Mouse (Mus musculus) CH12.LX (cell line): Measurements from ENCODE around the gene Rdh16. TPM values are rescaled to one million over a fixed set of nuclear protein-coding genes. Genes with fewer than 3 reads are reported as not detected.
"Not testable (repeated sequence)": the region's sequence is repeated elsewhere in the genome, so short reads cannot be mapped to it uniquely, and the experiment has no call there.

Experiments
- DNase-seq: peaks from one replicate; pipeline ENCODE4 v3.0.0-alpha.2; 2013; ENCODE audit errors: extremely low read depth
- H3K27ac ChIP-seq: 2 replicates; pipeline ENCODE4 v1.5.1; 2012; ENCODE audit warnings: low read depth, mild to moderate bottlenecking, control low read depth, moderate library complexity; ENCODE audit not compliant: insufficient read depth
- H3K27me3 ChIP-seq: replicated peaks from 2 replicates; pipeline ENCODE3; 2012; ENCODE audit warnings: inconsistent platforms
- H3K36me3 ChIP-seq, 2 experiments: replicated peaks in 1 of 2; 2 replicates each; pipeline versions ENCODE3 to v1.6.1; 2012; ENCODE audit warnings: inconsistent platforms in 1 of 2, low read length in 1 of 2, mild to moderate bottlenecking in 1 of 2, mixed read lengths in 1 of 2, moderate library complexity in 1 of 2; ENCODE audit not compliant: control insufficient read depth in 1 of 2, insufficient read depth in 1 of 2
- H3K4me1 ChIP-seq, 2 experiments: 2 replicates each; pipeline ENCODE4 v1.6.1; 2012; ENCODE audit warnings: inconsistent platforms in 1 of 2, moderate library complexity in 1 of 2; ENCODE audit not compliant: insufficient read depth in 2 of 2, control insufficient read depth in 1 of 2
- H3K4me2 ChIP-seq: 2 replicates; pipeline ENCODE4 v1.6.1; 2012; ENCODE audit warnings: low read depth, mild to moderate bottlenecking, control low read depth; ENCODE audit not compliant: poor library complexity, insufficient read depth, severe bottlenecking
- H3K4me3 ChIP-seq, 3 experiments: fragments of 150-350 bp in 1 of 3; sonication (generic) in 1 of 3; replicated peaks in 1 of 3; 2 replicates each; pipeline versions ENCODE3 to v1.5.1; 2011 to 2012; ENCODE audit warnings: low read depth in 2 of 3, low read length in 2 of 3, mild to moderate bottlenecking in 2 of 3, moderate library complexity in 2 of 3, control low read depth in 1 of 3, improper control_type of control experiment in 1 of 3, inconsistent platforms in 1 of 3, mixed read lengths in 1 of 3; ENCODE audit not compliant: poor library complexity in 1 of 3
- H3K79me2 ChIP-seq: replicated peaks from 2 replicates; pipeline ENCODE4 v1.6.1; 2012; ENCODE audit warnings: mild to moderate bottlenecking, moderate library complexity; ENCODE audit not compliant: control insufficient read depth, poor library complexity, insufficient read depth, severe bottlenecking; ENCODE audit errors: extremely low read depth
- H3K9ac ChIP-seq: 2 replicates; pipeline ENCODE4 v1.6.1; 2012; ENCODE audit warnings: low read depth, mild to moderate bottlenecking, control low read depth, moderate library complexity; ENCODE audit not compliant: insufficient read depth
- H3K9me3 ChIP-seq: replicated peaks from 2 replicates; pipeline ENCODE3; 2012; ENCODE audit warnings: low read length, inconsistent platforms, mixed read lengths
- BHLHE40 ChIP-seq: IDR thresholded peaks from 2 replicates; pipeline ENCODE4 v1.6.1; 2011; ENCODE audit warnings: mild to moderate bottlenecking, low read depth, low read length, improper control_type of control experiment
- CHD1 ChIP-seq: IDR thresholded peaks from 2 replicates; pipeline ENCODE4 v1.6.1; 2012; ENCODE audit warnings: low read depth, low read length, improper control_type of control experiment, inconsistent platforms
- CHD2 ChIP-seq: IDR thresholded peaks from 2 replicates; pipeline ENCODE4 v1.6.1; 2011; ENCODE audit warnings: low read length, improper control_type of control experiment
- ELF1 ChIP-seq: IDR thresholded peaks from 2 replicates; pipeline ENCODE4 v1.6.1; 2014; ENCODE audit warnings: low read depth, mild to moderate bottlenecking, inconsistent platforms, low read length, improper control_type of control experiment
- ETS1 ChIP-seq: conservative IDR thresholded peaks from 2 replicates; pipeline ENCODE4 v1.6.1; 2012; ENCODE audit warnings: low read depth, mild to moderate bottlenecking, inconsistent platforms, low read length, improper control_type of control experiment, moderate library complexity
- MAFK ChIP-seq: IDR thresholded peaks from 2 replicates; pipeline ENCODE4 v1.6.1; 2011; ENCODE audit warnings: low read length, improper control_type of control experiment; ENCODE audit not compliant: insufficient replicate concordance
- MAX ChIP-seq: IDR thresholded peaks from 2 replicates; pipeline ENCODE4 v1.6.1; 2011; ENCODE audit warnings: low read length, improper control_type of control experiment
- MAZ ChIP-seq: IDR thresholded peaks from 2 replicates; pipeline ENCODE4 v1.6.1; 2012; ENCODE audit warnings: low read depth, mild to moderate bottlenecking, inconsistent platforms, low read length, improper control_type of control experiment, moderate library complexity
- MEF2A ChIP-seq: IDR thresholded peaks from 2 replicates; pipeline ENCODE4 v1.6.1; 2014; ENCODE audit warnings: low read depth, mild to moderate bottlenecking, inconsistent platforms, low read length, improper control_type of control experiment, borderline replicate concordance
- POLR2AphosphoS2 ChIP-seq: IDR thresholded peaks from 2 replicates; pipeline ENCODE4 v1.6.1; 2011; ENCODE audit warnings: low read depth, low read length, improper control_type of control experiment
- TBP ChIP-seq: conservative IDR thresholded peaks from 2 replicates; pipeline ENCODE4 v1.6.1; 2011; ENCODE audit warnings: low read depth, low read length, improper control_type of control experiment
- USF1 ChIP-seq: IDR thresholded peaks from 2 replicates; pipeline ENCODE4 v1.6.1; 2014; ENCODE audit warnings: low read depth, mild to moderate bottlenecking, inconsistent platforms, low read length, improper control_type of control experiment
- USF2 ChIP-seq: conservative IDR thresholded peaks from 2 replicates; pipeline ENCODE4 v1.6.1; 2011; ENCODE audit warnings: low read depth, low read length, improper control_type of control experiment
- ZKSCAN1 ChIP-seq: IDR thresholded peaks from 2 replicates; pipeline ENCODE4 v1.6.1; 2012; ENCODE audit warnings: low read depth, inconsistent platforms, low read length, improper control_type of control experiment, borderline replicate concordance
- ZMIZ1 ChIP-seq: IDR thresholded peaks from 2 replicates; pipeline ENCODE4 v1.6.1; 2012; ENCODE audit warnings: low read depth, mild to moderate bottlenecking, inconsistent platforms, low read length, improper control_type of control experiment
- dilution Hi-C: fragments of 300-500 bp; cut with MboI; formaldehyde crosslinking; loops from 2 replicates; pipeline ENCODE4 v1.14.3; 2020; ENCODE audit warnings: low sequenced_read_pairs; ENCODE audit not compliant: extremely low pct_unique_long_range_greater_than_20kb, extremely low pct_ligation_motif_present
- in situ Hi-C: fragments of 300-500 bp; cut with MboI; formaldehyde crosslinking; loops from 3 replicates; pipeline ENCODE4 v1.14.3; 2019; ENCODE audit warnings: low sequenced_read_pairs, low pct_ligation_motif_present, low pct_unique_long_range_greater_than_20kb, mixed read lengths
- polyA plus RNA-seq: library from polyadenylated mRNA; unstranded; fragments of >175 nt; gene quantifications from 2 replicates; pipeline ENCODE4 v1.2.1, GENCODE M21; 2012; ENCODE audit warnings: low read depth; ENCODE audit not compliant: insufficient read length
- total RNA-seq, 2 experiments: library from RNA; depleted of rRNA; stranded (reverse); fragments of 300-350 nt in 1 of 2; fragments of >200 nt in 1 of 2; gene quantifications; 2 replicates each; pipeline ENCODE4 v1.2.3; 2012 to 2014

The Rdh16 gene
- total and polyA plus RNA-seq, 3 experiments, result not detected

DNA sequence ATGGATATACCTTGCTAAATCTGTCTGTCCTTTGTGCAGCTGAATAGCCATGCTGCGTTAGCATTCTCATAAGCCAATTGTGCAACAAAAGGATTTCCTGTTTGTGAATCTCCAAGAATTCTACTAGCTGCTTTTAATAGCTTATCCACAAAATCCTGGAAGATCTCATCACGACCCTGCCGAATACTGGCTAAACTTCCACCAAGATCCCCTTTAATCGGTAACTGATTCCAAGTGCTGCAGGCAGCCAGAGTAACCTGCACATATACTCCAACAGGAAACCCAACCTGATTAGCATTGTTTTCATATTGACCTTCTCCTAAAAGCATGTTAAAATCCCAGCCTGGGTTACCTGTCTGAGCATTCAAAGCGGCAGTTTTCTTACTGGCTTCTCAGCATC is 34.3 kb downstream of the Rdh16 start:
- in situ Hi-C loops, result no loop called here
- dilution Hi-C loops, result no loop called here

DNA sequence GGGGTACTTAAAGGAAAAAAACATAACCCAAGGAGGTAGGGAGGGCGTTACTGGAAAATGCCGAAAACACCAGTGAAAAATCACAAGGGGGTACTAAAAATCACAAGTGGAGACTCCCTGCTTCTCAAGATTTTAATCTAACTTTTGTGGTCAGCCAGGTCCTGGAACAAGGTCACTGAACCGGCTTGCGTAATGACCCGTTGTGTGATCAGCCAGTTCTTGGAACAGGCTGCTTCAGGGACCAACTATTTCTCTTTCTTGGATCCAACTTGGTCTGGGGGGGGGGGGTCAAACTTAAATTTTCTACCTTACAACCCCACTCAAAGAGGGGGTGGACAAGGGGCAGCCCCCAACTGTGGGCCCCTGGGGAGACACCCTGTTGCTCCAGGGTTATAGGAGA is 36.8 kb downstream of the Rdh16 start:
- Histone ChIP-seq H3K9me3 (peaks cover 12% of the 10 kb centered on the region), H3K27me3 (peaks cover 41% of the 10 kb centered on the region)
- H3K9ac ChIP-seq, H3K79me2 ChIP-seq, H3K4me3 ChIP-seq, H3K4me1 ChIP-seq, in situ Hi-C loops, H3K27ac ChIP-seq, H3K4me2 ChIP-seq, dilution Hi-C loops, H3K36me3 ChIP-seq, DNase-seq: not testable (repeated sequence)

More for the DNA sequence above, 34.3 kb downstream of the Rdh16 start:
- no peak overlapping the region for H3K27ac ChIP-seq
- H3K4me3 ChIP-seq, result no peak overlapping the region
- H3K79me2 ChIP-seq, result no peaks in the 10 kb centered on the region
- no peak for DNase-seq
- no peak overlapping the region for H3K4me2 ChIP-seq
- H3K27me3 ChIP-seq, result peaks cover 26% of the 10 kb centered on the region
- TF ChIP-seq MAX, result no peak
- no peak for TF ChIP-seq MAFK
- TF ChIP-seq USF2, result no peak
- TF ChIP-seq ETS1, result no peak
- no peak for TF ChIP-seq MAZ
- TF ChIP-seq BHLHE40, result no peak
- TF ChIP-seq POLR2AphosphoS2, result no peak
- no peak for TF ChIP-seq CHD1
- no peak for TF ChIP-seq ZKSCAN1
- no peak for TF ChIP-seq ZMIZ1
- no peak for TF ChIP-seq USF1
- TF ChIP-seq TBP, result no peak
- no peak for TF ChIP-seq MEF2A
- H3K4me1 ChIP-seq, result no peaks in the 10 kb centered on the region
- H3K9ac ChIP-seq, result no peak overlapping the region
- peaks cover 12% of the 10 kb centered on the region for H3K9me3 ChIP-seq
- no peaks in the 10 kb centered on the region for H3K36me3 ChIP-seq

DNA sequence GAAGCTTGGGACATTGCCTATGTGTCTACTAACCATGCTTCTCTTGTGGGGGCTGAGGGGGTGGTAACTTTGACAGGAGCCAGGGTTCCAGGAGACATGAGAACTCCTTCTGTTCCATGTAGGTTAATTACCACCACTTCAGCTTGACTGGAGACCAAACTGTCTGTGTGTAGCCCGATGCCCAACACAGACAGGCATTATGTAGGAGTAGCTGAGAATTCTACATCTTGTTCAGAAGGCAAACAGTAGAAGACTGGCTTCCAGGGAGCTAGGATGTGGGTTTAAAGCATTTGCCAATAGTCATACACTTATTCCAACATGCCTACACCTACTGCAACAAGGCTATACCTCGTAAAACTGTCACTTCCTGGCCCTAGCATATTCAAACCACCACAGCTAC is 37.6 kb downstream of the Rdh16 start:
- dilution Hi-C loops, result no loop called here
- no peak overlapping the region for H3K27ac ChIP-seq
- no peak overlapping the region for H3K4me2 ChIP-seq
- H3K4me1 ChIP-seq, result no peaks in the 10 kb centered on the region
- DNase-seq, result no peak
- peaks cover 48% of the 10 kb centered on the region for H3K27me3 ChIP-seq
- in situ Hi-C loops, result no loop called here
- H3K9me3 ChIP-seq, result peaks cover 12% of the 10 kb centered on the region
- no peak overlapping the region for H3K4me3 ChIP-seq
- H3K79me2 ChIP-seq, result no peaks in the 10 kb centered on the region
- TF ChIP-seq ELF1, result no peak
- TF ChIP-seq ZMIZ1, result no peak
- no peak for TF ChIP-seq CHD2
- TF ChIP-seq, all 38 proteins: peak for 0
- Histone ChIP-seq H3K36me3 (no peaks in the 10 kb centered on the region), H3K9ac (no peak overlapping the region)
